Mouse (Mus musculus): ENCODE measurements around the gene Olfr1419.
A peak's percentile ranks its signal among the peaks of the same experiment; 100 is the strongest.
"Not testable (repeated sequence)": the region's sequence is repeated elsewhere in the genome, so short reads cannot be mapped to it uniquely, and the experiment has no call there.

The Olfr1419 gene

DNA sequence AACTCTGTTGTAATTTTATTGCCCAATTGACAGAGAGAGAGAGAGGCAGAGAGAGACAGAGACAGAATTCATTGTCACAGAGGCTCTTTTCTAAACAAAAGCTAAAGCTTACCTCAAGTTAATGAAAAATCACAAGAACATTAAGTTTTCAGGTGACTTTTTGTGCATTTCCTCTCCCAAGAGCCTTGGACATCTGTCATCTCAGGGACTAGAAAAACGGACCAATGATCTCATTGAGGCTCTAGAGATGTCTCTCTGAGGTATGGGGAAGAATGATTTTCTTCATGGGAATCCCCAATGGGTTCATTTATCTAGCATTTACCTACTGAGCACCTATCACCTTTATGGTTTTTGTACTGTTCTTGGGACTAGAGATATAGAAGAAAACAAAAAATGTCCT is at the start of gene Olfr1419:
TSS of gene Olfr1419 (minus strand) at position 101 of the 400 bp plus-strand sequence.
- no peak for DNase-seq

DNA sequence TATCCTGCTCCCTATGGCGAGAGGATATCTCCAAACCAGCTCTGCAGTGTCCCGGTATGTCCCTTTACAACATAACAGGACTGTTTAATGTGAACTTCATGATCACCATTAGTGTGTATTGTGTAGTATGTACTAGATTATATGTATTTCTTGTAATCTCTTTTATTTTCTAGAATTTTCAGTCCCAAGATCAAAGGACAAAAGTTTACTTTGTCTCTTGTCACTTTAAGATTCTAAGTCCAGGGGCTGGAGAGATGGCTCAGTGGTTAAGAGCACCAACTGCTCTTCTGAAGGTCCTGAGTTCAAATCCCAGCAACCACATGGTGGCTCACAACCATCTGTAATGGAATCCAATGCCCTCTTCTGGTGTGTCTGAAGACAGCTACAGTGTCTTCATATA is 47.6 kb upstream of the Olfr1419 start:
- not testable (repeated sequence) for DNase-seq

DNA sequence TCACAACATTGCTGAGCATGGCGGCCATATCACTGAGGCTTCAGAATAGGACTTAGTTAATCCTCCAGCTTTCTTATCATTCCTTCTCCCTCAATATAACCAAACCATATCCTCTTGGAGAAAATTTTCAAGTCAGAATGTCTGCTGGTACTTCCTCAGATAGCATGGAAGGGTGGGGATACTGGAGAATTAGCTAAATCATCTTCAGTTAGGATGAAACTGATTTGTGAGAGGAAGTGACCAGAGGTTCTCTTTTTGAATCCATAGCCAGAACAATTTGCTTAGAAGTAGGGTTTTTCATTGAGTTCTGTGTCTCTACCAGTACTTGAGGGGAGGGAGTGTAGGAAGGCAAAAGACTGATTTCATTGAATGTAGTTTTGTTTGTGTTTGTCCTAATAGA is 47.2 kb upstream of the Olfr1419 start:
- no peak for DNase-seq

DNA sequence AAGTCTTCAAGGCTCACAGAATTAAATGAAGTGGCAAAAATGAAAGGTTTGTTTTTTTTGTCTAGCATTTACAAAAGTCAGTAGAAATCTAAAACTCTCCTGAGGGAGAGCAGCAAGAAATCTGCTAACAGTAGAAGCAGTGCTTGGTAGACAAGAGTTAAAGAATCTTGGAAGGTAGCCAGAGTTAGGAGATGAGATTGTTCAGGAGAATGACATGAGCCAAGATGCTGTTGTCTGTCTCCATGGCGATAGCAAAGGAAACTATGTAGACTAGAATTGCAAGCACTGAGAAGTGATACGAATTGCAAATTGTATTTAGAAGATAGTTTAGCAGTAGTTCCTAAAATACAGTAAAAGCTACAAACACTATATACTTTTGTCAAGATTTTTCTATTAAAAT is 40.9 kb upstream of the Olfr1419 start:
- DNase-seq = peak; percentile 9

DNA sequence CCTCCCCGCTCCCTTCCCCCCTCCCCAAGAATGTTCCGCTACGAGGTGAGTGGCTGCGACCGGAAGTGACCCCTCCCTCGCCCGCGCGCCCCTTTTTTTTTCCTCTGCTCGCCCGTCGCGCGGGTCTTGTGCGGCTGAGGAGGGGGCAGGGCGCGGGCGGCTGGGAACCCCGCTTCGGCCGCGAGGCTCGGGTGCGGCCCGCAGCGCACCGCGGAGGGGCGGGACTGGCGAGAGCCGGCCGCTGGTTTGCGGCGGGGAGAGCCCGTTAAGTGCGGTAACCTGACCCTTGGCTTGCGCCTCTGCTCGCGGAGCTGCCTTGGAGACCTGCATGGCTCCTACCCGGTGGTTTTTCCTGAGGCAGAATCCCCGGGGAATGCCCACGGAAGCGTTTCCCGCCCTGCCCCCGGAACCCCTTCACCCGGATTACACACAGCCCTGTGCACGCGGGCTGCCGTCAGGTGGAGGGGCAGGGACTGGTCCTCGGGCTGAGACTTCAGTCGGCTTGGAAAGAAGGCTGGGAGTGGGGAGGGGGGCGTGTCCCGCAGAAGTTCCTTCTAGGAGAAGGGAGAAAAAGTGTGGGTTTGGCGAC is 37.7 kb upstream of the Olfr1419 start:
- peak; percentile 52 for DNase-seq

DNA sequence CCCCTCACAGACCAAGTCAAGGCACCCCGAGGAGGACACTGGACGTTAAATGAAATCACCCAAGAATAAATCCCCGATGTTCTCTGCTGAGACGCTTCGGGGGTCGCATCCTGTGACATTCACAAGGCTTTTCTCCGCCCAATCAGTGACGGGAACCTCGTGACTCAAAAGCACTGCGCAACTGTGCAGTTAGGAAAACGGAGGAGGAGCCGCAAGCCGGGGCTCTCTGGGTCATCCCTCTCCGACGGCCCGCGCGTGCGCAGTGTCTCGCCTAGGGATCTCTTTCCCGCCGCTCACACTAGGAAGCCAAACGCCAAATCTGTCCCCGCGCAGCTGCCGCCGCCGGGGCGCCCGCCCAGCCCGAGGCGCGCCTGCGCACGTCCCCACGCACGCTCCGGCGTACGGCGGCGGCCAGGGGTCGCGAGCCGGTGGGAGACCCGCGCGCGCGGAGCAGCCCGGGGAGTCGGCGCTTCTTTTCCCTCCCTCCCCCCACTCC is 37.2 kb upstream of the Olfr1419 start, which contains the start of gene Patl1:
TSS of gene Patl1 (plus strand) at position 363 of the 496 bp plus-strand sequence.
- DNase-seq = peak; percentile 99

DNA sequence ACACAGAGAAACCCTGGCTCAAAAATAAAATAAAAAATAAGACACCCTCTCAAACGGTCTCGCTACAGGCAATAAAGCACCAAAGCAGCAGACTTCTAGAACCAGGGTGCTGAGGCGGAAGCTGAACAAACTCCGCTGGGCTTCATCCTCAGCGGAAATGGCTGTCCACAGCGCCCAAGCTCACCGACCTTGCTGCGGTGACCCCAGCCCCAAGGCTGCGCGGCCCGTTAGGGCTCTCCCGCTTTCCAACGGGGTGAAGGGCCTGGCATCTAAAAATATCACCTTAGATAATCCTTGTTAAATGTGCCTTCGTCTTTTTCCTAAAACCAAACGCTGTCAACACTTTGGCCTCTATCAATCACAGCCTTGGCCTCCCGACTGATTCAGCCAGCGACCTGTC is 36.7 kb upstream of the Olfr1419 start:
- DNase-seq = peak; percentile 35

DNA sequence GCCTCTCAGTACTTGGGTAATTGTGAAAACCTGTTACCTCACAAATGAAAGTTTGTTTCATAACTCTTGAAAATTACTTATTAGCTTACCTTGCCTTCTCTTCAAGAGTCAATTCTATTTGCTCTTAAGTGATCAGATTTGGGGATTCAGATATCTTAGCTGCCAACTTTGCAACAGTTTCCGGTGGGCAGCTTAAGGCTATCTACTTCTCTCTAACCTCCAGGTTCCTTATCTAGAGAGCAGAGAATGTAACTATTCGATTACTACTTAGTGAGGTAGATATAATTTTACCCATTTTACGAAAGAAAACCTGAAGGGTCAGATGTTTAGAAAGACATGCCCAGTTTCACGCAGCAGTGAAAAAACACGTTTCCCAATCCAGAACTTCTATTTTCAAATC is 36.1 kb upstream of the Olfr1419 start:
- DNase-seq = no peak

DNA sequence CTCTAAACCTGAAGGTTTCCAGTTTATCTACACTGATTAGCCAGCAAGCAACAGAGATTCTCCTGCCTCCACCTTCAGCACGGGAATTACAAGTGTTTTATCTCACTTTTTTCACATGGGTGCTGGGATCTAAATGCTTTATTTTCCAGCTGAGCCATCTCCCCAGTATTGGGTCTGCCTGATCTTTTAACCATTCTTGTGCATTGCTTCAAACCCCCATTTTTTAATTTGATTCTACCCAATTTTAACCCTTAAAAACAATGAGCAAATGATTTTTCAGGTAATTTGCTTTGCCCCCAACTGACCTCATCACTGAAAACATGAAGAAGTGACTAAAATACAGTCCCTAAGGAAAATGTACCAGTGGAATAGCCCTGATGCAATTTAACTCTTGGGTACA is 11.4 kb upstream of the Olfr1419 start, which contains the start of gene Olfr1420:
TSS of gene Olfr1420 (plus strand) at position 301 of the 400 bp plus-strand sequence.
- DNase-seq = no peak

DNA sequence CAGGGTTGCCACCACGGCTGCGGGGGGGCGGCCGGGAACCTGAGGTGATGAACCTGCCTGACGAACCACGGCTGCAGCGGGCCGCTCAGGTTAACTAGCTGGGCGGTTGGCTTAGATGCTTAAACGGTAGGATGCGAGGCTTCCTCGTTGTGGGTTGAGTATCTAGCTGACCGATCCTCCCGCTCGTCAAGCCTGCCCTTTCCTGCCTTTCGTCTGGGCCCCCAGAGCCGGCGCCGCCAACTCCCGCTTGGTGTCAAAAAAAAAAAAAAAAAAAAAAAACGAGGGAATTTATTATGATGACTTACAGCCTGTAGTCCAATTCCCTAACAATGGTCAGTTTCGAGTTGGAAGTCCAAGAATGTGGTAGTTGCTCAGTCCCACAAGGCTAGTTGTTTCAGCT is 3.5 kb upstream of the Olfr1419 start:
- DNase-seq = not testable (repeated sequence)

DNA sequence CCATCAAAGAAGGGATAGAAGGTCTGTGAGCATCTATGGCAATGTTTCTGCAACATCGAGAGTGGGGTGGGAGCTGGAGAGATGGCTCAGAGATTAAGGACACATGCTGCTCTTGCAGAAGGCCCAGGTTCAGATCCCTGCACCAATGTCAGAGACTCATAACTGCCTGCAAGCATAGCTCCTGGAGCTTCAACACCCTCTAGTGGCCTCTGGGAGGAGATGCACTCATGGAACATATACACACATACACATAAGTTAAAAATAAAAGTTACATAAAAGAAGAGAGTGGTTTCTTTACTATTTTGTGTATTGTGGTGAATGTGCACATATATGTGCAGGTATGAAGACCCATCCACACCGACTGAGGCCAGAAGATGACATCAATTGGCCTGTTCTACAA is 7.1 kb downstream of the Olfr1419 start:
- DNase-seq = no peak

DNA sequence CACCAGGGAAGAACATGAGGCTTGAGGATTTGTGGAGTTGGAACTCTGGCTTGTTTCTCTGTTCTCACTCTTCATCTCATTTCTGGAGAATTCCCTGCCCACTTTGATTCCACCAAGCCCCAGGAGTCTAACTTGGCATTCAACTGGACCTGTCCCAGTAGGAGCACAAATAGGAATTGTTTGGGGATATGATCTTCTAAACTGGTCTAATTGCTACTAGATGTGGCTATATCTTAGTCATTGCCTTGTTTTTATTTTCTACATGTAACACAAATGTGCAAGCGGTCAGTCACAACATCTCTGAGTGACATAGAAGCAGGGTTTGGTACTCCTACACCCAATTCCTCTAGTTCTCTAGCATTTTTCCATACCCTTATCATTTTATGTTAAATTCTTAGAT is 13.9 kb downstream of the Olfr1419 start, which contains the start of gene Olfr1418:
TSS of gene Olfr1418 (minus strand) at position 101 of the 400 bp plus-strand sequence.
- no peak for DNase-seq

DNA sequence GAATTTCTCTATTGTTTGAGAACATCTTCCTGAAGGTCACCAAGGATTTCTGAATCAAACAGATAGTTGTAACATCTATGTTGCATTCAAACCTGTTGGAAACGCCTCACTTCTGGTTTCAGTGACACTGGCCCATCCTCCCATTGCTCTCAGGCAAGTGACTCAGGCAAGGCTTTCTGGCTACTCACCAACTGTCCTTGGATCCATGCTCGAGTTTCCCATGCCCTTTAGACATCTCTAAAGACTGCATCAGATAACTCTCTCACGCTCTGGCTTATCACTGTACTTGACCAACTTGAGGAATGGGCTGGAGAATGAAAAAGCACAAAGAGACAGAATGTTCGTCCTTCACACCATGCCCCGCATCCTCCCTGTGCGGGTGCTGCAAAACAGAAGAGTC is 18.4 kb downstream of the Olfr1419 start:
- DNase-seq = no peak

DNA sequence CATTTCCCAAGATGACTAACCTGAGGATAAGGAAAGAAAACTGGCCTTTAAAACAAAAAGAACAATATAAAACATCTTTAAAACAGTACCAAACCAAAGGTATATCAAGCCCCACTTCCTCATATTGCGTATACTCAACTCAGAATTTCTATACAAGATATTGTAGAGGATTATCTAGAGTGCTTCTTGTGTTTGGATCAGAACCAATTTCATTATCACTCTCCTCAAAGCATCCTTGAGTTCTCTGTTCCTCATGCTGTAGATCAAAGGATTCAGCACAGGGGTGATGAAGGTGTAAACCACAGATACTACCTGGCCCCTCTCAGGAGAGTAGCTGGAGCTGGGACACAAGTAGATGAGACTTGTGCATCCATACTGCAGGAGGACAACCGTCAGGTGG is 20.1 kb downstream of the Olfr1419 start:
- DNase-seq = no peak

DNA sequence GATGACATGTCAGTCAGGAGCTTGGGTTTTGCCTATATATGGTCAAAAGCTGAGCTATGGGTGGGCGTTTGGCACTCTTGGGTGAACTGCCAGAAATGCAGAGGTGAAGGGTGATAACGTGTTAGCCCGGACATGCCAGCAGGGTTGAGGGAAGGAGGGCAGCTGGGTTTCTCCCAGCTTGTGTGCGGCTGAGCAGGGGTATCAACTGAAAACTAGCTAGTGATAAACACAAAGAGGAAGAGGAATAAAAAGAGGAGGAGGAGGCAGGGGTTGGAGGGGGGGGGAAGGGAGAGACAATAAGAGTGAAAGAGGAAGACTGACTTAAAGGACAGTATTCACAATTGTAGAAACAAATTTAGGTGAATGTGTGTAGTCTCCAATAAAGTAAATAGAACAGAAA is 22.3 kb downstream of the Olfr1419 start:
- no peak for DNase-seq

DNA sequence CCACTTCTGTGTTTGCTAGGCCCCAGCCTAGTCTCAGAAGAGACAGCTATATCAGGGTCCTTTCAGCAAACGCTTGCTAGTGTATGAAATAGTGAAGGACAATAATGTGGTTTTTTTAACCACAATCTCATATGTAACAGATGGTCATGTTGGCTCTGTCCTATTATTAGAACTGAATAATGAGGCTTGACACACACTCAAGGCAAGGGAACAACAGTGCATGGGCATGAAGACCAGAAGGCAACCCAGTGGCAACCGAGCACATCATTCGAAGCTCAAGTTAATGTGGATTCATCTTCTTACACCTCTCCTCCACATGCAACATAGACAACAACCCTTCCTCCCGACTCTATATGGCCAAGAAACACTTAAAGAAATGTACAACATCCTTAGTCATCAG is 28.6 kb downstream of the Olfr1419 start:
- no peak for DNase-seq

DNA sequence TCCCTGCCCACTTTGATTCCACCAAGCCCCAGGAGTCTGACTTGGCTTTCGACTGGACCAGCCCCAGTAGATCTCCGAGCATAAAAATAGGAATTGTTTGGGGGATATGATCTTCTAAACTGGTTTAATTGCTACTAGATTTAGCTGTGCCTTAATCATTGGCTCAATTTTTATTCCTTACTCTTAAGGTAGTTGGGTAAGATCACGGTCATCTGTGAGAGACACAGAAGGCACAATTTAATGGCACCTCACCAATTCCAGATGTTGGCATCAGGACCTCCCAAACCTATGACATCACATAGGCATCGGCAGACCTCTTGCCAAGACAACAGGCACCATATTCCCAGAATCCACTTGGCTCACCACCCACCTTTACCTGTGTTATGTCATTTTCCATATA is 35.8 kb downstream of the Olfr1419 start, which contains the start of gene Olfr1417:
TSS of gene Olfr1417 (minus strand) at position 101 of the 400 bp plus-strand sequence.
- DNase-seq = no peak

DNA sequence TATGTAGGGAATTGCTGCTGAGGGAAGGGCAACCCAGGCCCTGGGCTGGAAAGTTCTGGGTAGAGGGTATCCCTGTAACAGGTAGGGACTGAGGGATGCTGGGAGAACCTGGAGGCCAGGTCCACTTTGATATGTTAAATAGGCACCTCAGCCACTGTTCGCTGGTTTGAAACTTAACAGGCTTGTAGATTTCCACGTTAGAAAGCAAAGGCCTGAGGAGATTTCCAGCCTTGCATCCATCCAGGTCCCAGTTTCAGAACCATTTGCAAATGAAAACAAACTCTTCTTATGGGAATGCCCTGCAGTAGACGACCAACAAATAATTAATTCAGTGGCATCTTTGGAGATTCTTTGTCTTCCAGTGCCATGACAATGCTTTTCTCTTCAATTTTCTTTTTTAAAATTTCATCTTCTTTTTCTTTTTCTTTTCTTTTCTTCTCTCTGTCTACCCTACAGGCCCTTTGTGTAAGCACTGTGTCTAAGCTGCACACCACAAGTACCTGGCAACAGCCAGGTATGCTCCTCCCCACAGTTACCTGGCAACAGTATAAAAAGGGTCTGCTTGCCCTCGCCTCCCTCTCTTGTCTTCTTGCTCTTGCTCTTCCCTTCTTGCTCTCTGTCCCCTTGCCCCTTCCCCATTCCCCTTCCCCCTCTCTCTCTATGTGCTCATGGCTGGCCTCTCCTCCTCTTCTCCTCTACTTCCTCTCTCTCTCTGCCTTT is 51.4 kb downstream of the Olfr1419 start:
- no peak for DNase-seq

DNA sequence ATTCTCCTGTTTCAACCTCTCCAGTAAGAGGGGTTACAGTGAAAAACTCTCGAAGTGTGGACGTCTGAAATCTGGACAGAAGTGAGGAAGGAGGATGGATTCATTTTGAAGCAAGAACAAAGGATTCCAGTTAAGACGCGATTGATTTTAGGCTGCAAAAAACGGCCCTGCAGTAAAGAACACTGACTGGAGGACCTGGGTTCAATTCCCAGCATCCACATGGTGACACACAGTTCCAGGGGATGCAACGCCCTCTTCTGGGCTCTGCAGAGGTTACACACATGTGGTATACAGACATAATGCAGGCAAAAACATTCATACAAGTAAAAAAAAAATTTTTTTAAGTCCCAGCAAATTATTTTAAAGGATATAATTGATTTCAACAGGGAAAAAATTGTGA is 54.7 kb downstream of the Olfr1419 start:
- DNase-seq = no peak

DNA sequence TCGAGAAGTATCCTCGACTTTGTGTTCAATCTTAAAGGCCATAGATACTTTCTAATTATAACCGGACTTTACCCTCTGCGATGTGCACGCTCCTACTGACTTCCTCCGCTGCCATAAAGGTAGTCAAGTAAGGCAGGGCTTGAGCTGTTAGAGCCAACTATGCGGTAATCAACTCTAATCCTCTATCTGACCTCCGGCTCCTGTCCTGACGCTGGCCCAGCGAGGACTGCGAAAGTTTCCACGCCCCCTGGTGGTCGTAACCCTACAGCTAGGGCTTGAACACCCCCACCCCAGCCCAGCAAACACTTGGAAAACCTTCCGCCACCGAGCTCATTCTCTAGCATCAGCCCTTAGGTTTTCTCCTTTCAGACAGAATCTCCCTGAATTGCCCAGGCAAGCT is 55.1 kb downstream of the Olfr1419 start:
- DNase-seq = peak; percentile 93

DNA sequence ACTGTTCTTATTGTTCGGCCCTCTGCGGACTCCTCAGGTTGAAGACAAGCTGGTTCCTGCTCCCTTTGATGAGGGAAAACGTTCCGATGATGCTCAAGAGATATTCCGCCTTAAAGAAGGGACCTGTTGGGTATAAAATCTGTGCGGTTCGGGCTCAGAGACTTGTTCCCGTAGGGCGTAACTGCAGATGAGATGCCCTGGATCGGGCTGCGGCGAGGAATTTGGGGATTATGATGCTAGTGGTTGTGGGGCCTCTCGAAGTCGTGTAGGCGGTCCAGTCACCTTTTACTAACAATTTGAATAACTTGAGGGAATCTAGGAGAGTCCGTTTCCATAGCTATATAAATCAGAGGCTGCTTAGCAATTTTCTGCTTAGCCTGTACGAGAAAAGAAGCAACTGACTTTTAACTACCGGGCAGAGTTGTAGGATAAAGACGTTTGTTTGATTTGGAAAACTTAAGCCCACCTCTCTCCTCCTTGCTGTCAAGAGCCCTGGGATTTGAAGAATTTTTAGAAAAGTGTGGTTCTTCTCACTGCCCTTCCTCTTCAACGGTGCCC is 55.7 kb downstream of the Olfr1419 start, which contains the start of gene Stx3:
TSS of gene Stx3 (minus strand) at position 261 of the 558 bp plus-strand sequence.
- no peak for DNase-seq
